Mouse (Mus musculus) embryonic facial prominence, embryonic 14.5 days (tissue): Measurements from ENCODE around the gene Rassf4. TPM values are rescaled to one million over a fixed set of nuclear protein-coding genes. Genes with fewer than 3 reads are reported as not detected.

Source experiments
- ATAC-seq: fragments of 200-750 bp; cut with Nextera tagmentation; 2 replicates; pipeline ENCODE4 v1.8.0; 2017; ENCODE audit warnings: low read depth, moderate number of reproducible peaks, moderate TSS enrichment
- DNase-seq: peaks from one replicate; pipeline ENCODE4 v3.0.0-alpha.2; 2015; ENCODE audit warnings: low spot score
- H3K27ac ChIP-seq: fragments of 300-500 bp; sonication (generic); replicated peaks from 2 replicates; pipeline ENCODE4 v1.5.1; 2014; ENCODE audit warnings: low read depth, mild to moderate bottlenecking, low read length, moderate library complexity
- H3K27me3 ChIP-seq: fragments of 300-500 bp; sonication (generic); replicated peaks from 2 replicates; pipeline ENCODE4 v1.6.1; 2014; ENCODE audit warnings: low read length; ENCODE audit not compliant: control insufficient read depth, insufficient read depth
- H3K36me3 ChIP-seq: fragments of 300-500 bp; sonication (generic); 2 replicates; pipeline ENCODE4 v1.6.1; 2014; ENCODE audit warnings: low read length, mixed read lengths; ENCODE audit not compliant: control insufficient read depth, insufficient read depth
- H3K4me1 ChIP-seq: fragments of 300-500 bp; sonication (generic); 2 replicates; pipeline ENCODE4 v1.6.1; 2014; ENCODE audit warnings: antibody characterized with exemption, low read length; ENCODE audit not compliant: control insufficient read depth, insufficient read depth
- H3K4me2 ChIP-seq: fragments of 300-500 bp; sonication (generic); 2 replicates; pipeline ENCODE4 v1.6.1; 2014; ENCODE audit warnings: low read depth, mild to moderate bottlenecking, low read length, moderate library complexity, mixed read lengths
- H3K4me3 ChIP-seq: fragments of 300-500 bp; sonication (generic); 2 replicates; pipeline ENCODE4 v1.5.1; 2014; ENCODE audit warnings: low read depth, mild to moderate bottlenecking, low read length
- H3K9ac ChIP-seq: fragments of 300-500 bp; sonication (generic); 2 replicates; pipeline ENCODE4 v1.6.1; 2014; ENCODE audit warnings: low read depth, mild to moderate bottlenecking, low read length, moderate library complexity, mixed read lengths
- H3K9me3 ChIP-seq: fragments of 300-500 bp; sonication (generic); 2 replicates; pipeline ENCODE4 v1.6.1; 2016; ENCODE audit warnings: low read length; ENCODE audit not compliant: control insufficient read depth
- WGBS: fragments of 180-500 bp; shearing (Covaris S2); extraction: QIAGEN DNeasy Blood & Tissue Kit; methylation state at CpG from one replicate; pipeline ENCODE4 v1.1.7; 2014; 5-methylcytosine and 5-hydroxymethylcytosine counted together
- polyA plus RNA-seq: library from polyadenylated mRNA; unstranded; fragments of >200 nt; fragmentation: Nextera tagmentation; extraction: Ambion mirVana; gene quantifications from 2 replicates; pipeline ENCODE4 v1.2.1, GENCODE M21; 2014

The Rassf4 gene
- polyA plus RNA-seq, 1 experiment from 2014 or later: 17.9 TPM

DNA sequence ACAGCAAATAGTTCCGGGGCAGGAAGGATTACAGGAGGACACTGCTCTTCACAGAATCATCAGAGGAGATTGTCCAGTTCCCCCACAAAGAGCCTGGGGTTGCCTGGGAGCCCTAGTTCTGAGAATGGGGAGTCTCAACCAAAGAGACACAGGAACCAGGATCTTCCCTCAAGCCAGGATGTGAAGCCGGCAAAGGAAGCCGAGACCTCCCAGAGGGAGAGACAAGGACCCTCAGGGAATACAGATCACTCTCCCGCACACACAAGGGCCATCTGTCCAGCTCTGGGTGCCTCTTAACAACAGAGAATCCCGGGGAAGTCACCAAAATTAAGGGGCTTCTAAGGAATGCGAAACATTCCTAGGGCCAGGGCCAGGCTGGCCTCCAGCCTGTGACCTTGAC lies 3.6 kb upstream of the Rassf4 start:
- ATAC-seq (no peak), DNase-seq (no peak)
- Histone ChIP-seq H3K4me1 (0 out of 2 replicates have a peak, but pooled peaks cover 4% of the 10 kb centered on the region), H3K9ac (no peak overlapping the region), H3K36me3 (no peaks in the 10 kb centered on the region), H3K27ac (no peak overlapping the region), H3K9me3 (no peaks in the 10 kb centered on the region), H3K4me3 (no peak overlapping the region), H3K4me2 (no peak overlapping the region), H3K27me3 (0 out of 2 replicates have a peak, but pooled peaks cover 1% of the 10 kb centered on the region)
- 40% methylated on average over 6 of the region's 6 CpGs for WGBS

DNA sequence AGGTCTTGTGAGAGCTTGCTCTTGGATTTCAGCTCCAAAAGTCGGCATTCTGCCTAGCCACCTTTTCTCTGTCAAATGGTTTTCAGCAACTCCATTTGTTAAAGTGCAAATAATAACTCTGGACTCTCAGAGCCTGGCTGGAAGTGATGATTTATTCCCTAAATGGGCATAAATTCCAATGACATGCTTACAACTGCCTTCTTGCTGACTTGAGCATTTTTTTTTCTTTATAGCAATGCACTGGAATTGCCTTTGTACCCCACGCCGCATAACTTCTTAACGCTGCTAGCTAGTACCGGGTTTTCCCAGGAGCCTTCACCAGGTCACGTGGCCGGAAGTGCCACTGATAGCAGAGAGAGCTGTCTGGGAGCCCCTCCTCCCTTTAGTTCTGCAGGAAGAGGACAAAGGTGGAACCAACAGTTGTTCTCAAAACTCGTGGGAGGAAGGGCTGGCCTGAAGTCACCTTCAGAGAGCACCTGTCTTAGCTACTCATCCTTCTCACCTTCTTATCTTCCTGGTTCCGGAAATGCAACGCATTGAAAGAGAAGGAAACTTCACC lies 2.7 kb upstream of the Rassf4 start:
- no peak overlapping the region for H3K4me3 ChIP-seq
- WGBS: 64% methylated on average over 10 of the region's 10 CpGs
- ATAC-seq: no peak
- no peak for DNase-seq
- H3K9me3 ChIP-seq: no peaks in the 10 kb centered on the region
- H3K27me3 ChIP-seq: 0 out of 2 replicates have a peak, but pooled peaks cover 3% of the 10 kb centered on the region
- H3K4me1 ChIP-seq: 0 out of 2 replicates have a peak, but pooled peaks cover 4% of the 10 kb centered on the region
- no peak overlapping the region for H3K27ac ChIP-seq
- H3K9ac ChIP-seq: no peak overlapping the region
- H3K36me3 ChIP-seq: no peaks in the 10 kb centered on the region
- no peak overlapping the region for H3K4me2 ChIP-seq

DNA sequence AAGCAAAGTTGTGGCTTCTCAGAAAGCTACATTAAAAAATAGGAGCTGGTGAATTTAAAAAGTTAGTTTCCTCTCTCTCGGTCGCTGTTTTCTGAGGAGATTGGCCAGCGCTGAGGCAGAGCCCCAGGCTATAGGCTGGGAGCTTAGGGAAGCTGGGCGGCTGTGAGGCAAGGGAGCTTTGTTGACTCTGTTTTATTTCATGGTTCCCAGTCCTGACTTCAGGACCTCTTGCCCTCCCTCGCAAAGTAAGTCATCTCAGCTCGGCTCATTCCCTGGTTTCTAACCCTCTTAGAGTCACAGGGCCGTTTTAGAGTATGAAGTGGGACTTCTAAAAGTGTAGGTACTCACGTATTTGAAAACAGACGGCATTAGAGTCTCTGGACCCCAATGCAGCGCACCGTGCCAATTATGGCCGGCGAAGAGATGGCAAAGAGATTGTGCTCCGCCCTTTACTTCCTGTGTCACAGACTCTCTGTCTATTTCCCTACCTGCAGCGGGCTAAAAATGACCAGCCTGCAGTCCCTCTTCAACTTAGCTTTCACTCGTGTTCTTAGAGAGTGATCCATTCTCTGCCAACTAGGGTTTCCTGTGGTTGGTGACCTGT lies 633 bp upstream of the Rassf4 start:
- Histone ChIP-seq H3K9me3 (no peaks in the 10 kb centered on the region), H3K27me3 (0 out of 2 replicates have a peak, but pooled peaks cover 3% of the 10 kb centered on the region), H3K9ac (peak overlapping the region; percentile 51), H3K4me1 (peaks cover 13% of the 10 kb centered on the region; the same call in 1 of the 2 replicates), H3K27ac (no peak overlapping the region; the same call in 1 of the 2 replicates), H3K4me3 (peak overlapping the region; percentile 48), H3K4me2 (peak overlapping the region; percentile 77), H3K36me3 (no peaks in the 10 kb centered on the region)
- ATAC-seq (0 out of 2 replicates have a peak, but pooled peaks have one; percentile 19), DNase-seq (no peak)
- 27% methylated on average over 16 of the region's 16 CpGs for WGBS

DNA sequence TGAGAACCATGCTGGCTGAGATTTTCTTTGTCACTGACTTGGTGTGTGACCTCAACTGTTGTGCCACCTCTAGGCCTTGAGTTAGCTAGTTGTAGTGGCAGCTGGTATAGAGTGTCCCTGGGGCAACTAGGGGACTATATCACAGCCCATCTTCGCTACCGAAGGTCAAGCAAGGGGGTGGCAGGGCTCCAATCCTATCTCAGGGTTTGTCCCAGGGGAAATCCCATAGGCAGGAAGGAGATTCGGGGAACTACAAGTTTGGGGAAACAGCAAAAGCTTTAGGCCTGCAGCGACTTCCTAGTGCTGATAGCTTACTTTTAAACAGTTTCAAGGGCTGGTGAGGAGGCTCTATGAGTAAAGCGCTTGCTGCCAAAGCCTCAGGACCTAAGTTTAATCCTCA lies 1.4 kb downstream of the Rassf4 start:
- H3K9me3 ChIP-seq: no peaks in the 10 kb centered on the region
- peak overlapping the region; percentile 77 for H3K4me2 ChIP-seq
- 0 out of 2 replicates have a peak, but pooled peaks cover 3% of the 10 kb centered on the region for H3K27me3 ChIP-seq
- peaks cover 13% of the 10 kb centered on the region; the same call in 1 of the 2 replicates for H3K4me1 ChIP-seq
- DNase-seq (no peak), ATAC-seq (no peak)
- H3K27ac ChIP-seq: no peak overlapping the region
- H3K9ac ChIP-seq: 0 out of 2 replicates have a peak overlapping the region, but pooled peaks have one; percentile 10
- H3K4me3 ChIP-seq: no peak overlapping the region
- H3K36me3 ChIP-seq: no peaks in the 10 kb centered on the region
- WGBS: 67% methylated on average over 5 of the region's 5 CpGs

DNA sequence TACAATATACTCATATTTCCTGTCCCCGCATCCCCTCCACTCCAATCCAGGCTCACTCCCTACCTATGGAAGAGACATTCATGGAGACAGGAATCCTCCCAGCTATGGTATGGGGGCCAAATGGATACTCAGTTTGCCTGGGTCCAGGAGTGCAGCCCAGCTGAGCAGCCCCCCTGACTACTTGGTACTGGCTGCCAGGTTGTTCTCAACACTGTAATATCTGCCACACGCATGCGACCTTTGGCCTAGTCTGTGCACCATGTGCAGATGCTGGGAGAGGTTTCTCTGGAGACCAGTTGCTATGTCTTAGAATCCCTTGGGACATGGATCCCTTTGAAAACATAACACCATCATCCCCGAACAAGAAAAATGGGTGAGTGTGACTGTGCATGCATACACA lies 2.0 kb downstream of the Rassf4 start:
- WGBS: 81% methylated on average over 4 of the region's 4 CpGs
- Histone ChIP-seq H3K4me1 (peaks cover 13% of the 10 kb centered on the region; the same call in 1 of the 2 replicates), H3K27ac (no peak overlapping the region), H3K36me3 (no peaks in the 10 kb centered on the region), H3K27me3 (0 out of 2 replicates have a peak, but pooled peaks cover 3% of the 10 kb centered on the region), H3K9me3 (no peaks in the 10 kb centered on the region), H3K4me2 (no peak overlapping the region; the same call in 1 of the 2 replicates), H3K4me3 (no peak overlapping the region), H3K9ac (no peak overlapping the region)
- DNase-seq (no peak), ATAC-seq (no peak)

DNA sequence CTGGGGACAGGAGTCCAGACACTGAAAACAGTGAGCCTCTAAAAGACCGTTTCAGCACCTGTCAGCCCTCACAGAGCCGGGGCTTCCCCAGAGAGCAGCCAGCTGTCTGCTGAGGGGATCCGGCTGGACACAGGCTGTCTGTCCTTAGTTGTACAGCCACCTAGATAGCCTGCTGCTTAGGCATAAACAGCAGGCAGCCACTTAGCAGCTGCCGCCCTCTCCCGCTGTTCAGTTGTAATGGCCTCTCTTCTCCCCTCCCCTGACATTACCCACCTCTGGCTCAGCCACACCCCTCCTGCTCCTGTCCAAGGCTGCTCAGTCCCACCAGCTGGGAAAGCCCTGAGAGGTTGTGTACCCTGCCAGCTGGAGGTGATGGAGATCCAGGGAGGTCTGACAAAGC lies 2.7 kb downstream of the Rassf4 start:
- H3K9me3 ChIP-seq: no peaks in the 10 kb centered on the region
- peak; percentile 84 for DNase-seq
- H3K9ac ChIP-seq: no peak overlapping the region
- ATAC-seq: peak; percentile 58
- no peak overlapping the region for H3K27ac ChIP-seq
- 0 out of 2 replicates have a peak, but pooled peaks cover 3% of the 10 kb centered on the region for H3K27me3 ChIP-seq
- H3K4me2 ChIP-seq: peak overlapping the region; percentile 16; the same call in 1 of the 2 replicates
- no peak overlapping the region for H3K4me3 ChIP-seq
- H3K36me3 ChIP-seq: no peaks in the 10 kb centered on the region
- H3K4me1 ChIP-seq: peaks cover 13% of the 10 kb centered on the region; the same call in 1 of the 2 replicates
- 3% methylated on average over 4 of the region's 5 CpGs for WGBS

DNA sequence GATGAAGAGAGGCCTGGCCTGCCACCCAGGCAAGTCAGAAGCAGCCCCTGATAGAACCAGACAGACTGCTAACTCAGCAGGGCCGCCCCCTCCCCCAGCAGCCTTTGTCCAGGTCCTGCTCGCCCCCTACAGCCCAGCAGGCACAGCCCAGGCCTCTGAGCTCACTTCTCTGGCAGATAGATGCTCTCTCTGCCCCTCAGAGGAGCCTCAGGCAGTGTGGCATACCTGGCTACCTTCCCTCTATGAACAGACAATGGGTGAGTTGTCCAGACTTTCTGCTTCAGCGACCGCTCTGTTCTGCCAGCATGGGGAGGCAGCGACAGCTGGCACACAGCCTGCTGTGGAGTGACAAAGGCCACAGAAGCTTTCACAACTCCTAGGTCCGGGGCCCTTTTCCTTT lies 3.6 kb downstream of the Rassf4 start:
- DNase-seq: no peak
- WGBS: 32% methylated on average over 6 of the region's 6 CpGs
- 0 out of 2 replicates have a peak, but pooled peaks cover 3% of the 10 kb centered on the region for H3K27me3 ChIP-seq

DNA sequence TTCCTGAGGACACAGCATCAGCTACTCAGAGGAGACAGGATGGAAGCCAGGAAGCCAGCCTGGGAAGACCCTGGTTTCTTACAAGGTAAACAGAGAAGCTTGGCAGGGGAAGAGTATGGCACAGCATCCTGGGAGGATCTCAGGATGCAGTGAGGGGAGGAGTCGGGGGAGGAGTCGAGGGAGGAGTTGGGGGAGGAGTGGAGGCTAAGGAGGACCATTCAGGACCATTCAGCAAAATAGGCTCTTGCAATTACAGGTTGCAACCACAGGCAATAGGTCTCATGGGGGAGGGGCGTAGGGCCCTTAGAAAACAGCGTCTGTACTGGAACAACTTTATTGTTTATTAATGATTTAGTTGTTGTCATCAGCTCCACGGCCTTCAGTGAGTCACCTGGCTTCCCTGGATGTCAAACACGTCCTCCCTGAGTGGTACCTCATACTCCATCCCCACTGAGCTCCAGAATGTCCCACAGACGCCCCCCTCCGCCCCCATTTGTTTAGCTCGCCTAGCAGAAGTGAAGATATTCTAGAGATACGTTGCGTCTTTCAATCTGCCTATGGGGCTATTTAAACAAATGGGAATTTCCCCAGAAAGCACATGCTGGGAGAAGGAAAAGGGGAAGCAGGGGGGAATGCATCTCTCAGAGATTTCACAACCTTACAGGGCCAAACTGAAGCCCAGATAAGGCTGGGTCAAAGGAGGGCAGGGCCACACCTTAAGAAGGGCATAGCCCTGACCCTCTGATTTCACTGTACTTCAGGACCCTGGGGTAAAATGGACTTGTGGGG lies 4.9 kb downstream of the Rassf4 start:
- Histone ChIP-seq H3K4me1 (peaks cover 9% of the 10 kb centered on the region; the same call in 1 of the 2 replicates), H3K4me2 (no peak overlapping the region), H3K27me3 (0 out of 2 replicates have a peak, but pooled peaks cover 3% of the 10 kb centered on the region), H3K4me3 (no peak overlapping the region), H3K9me3 (no peaks in the 10 kb centered on the region), H3K36me3 (no peaks in the 10 kb centered on the region), H3K27ac (no peak overlapping the region), H3K9ac (no peak overlapping the region)
- ATAC-seq (no peak), DNase-seq (no peak)
- WGBS: 46% methylated on average over 11 of the region's 11 CpGs

More for the DNA sequence above, 3.6 kb downstream of the Rassf4 start:
- H3K4me3 ChIP-seq: no peak overlapping the region
- no peaks in the 10 kb centered on the region for H3K9me3 ChIP-seq
- no peak overlapping the region; the same call in 1 of the 2 replicates for H3K27ac ChIP-seq
- peaks cover 13% of the 10 kb centered on the region; the same call in 1 of the 2 replicates for H3K4me1 ChIP-seq
- H3K4me2 ChIP-seq: peak overlapping the region; percentile 15; the same call in 1 of the 2 replicates
- ATAC-seq: no peak
- no peak overlapping the region for H3K9ac ChIP-seq
- H3K36me3 ChIP-seq: no peaks in the 10 kb centered on the region
